Mouse (Mus musculus): ENCODE results near the gene Naa25. TPM values are rescaled to one million over a fixed set of nuclear protein-coding genes. Genes with fewer than 3 reads are reported as not detected.

Naa25 gene
- polyA plus RNA-seq, 1 experiment from 2014 or later = 14.2 TPM

GRCm38 (mm10) chr5:121392667-121393380 is 4.9 kb upstream of the Naa25 start:
- no peak for ATAC-seq
- no peak overlapping the region for H3K9ac ChIP-seq (ENCODE audit: low read depth, low read length)
- H3K4me1 ChIP-seq (replicated peaks; ENCODE audit: control insufficient read depth, insufficient read depth, low read length) = no peaks in the 10 kb centered on the region
- no peaks in the 10 kb centered on the region for H3K36me3 ChIP-seq (ENCODE audit: control insufficient read depth, insufficient read depth)
- 55% methylated on average over 16 of the region's 16 CpGs for WGBS
- TF ChIP-seq CTCF (IDR thresholded peaks at IDR 0.05; ENCODE audit: low read depth) = peak; percentile 78
- no peaks in the 10 kb centered on the region for H3K9me3 ChIP-seq (ENCODE audit: control insufficient read depth)
- H3K27ac ChIP-seq (ENCODE audit: low read depth, low read length) = no peak overlapping the region
- no peak overlapping the region for H3K4me2 ChIP-seq (replicated peaks; ENCODE audit: low read depth)
- H3K27me3 ChIP-seq (replicated peaks; ENCODE audit: control insufficient read depth, insufficient read depth, low read length) = no peaks in the 10 kb centered on the region
- H3K4me3 ChIP-seq (ENCODE audit: low read depth, low read length) = no peak overlapping the region

GRCm38 (mm10) chr5:121393402-121393801 is 4.3 kb upstream of the Naa25 start:
- Histone ChIP-seq H3K27me3 (replicated peaks; ENCODE audit: control insufficient read depth, insufficient read depth, low read length) (no peaks in the 10 kb centered on the region), H3K9me3 (ENCODE audit: control insufficient read depth) (no peaks in the 10 kb centered on the region), H3K36me3 (ENCODE audit: control insufficient read depth, insufficient read depth) (no peaks in the 10 kb centered on the region), H3K4me2 (replicated peaks; ENCODE audit: low read depth) (no peak overlapping the region), H3K9ac (ENCODE audit: low read depth, low read length) (no peak overlapping the region), H3K4me3 (ENCODE audit: low read depth, low read length) (no peak overlapping the region), H3K27ac (ENCODE audit: low read depth, low read length) (no peak overlapping the region), H3K4me1 (replicated peaks; ENCODE audit: control insufficient read depth, insufficient read depth, low read length) (no peaks in the 10 kb centered on the region)
- WGBS = 75% methylated on average over 3 of the region's 3 CpGs
- TF ChIP-seq CTCF (IDR thresholded peaks at IDR 0.05; ENCODE audit: low read depth) = no peak
- no peak for ATAC-seq

DNA sequence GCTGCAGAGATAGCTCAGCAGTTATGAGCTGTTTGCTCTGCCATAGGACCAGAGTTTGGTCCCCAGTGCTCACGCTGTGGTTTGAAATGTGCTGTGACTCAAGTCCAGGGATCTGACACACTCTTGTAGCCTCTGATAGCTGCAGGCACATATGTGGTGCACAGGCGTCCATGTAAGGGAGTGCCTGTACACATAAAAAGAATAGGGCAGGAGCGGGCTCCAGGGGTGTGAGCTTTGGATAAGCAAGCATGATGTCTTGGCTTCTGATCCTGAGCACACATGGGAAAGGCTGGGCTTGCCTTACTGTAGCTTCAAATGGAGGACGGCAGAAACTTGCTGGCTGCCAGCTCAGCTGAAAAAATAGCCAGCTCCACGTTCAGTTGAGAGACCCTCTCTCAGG is 2.1 kb upstream of the Naa25 start:
- no peak for ATAC-seq
- H3K27me3 ChIP-seq (replicated peaks; ENCODE audit: control insufficient read depth, insufficient read depth, low read length) = no peaks in the 10 kb centered on the region
- no peak for TF ChIP-seq CTCF (IDR thresholded peaks at IDR 0.05; ENCODE audit: low read depth)
- H3K9ac ChIP-seq (ENCODE audit: low read depth, low read length) = no peak overlapping the region
- H3K36me3 ChIP-seq (ENCODE audit: control insufficient read depth, insufficient read depth) = no peaks in the 10 kb centered on the region
- no peak overlapping the region for H3K4me3 ChIP-seq (ENCODE audit: low read depth, low read length)
- H3K9me3 ChIP-seq (ENCODE audit: control insufficient read depth) = no peaks in the 10 kb centered on the region
- 78% methylated on average over 5 of the region's 5 CpGs for WGBS
- H3K4me2 ChIP-seq (replicated peaks; ENCODE audit: low read depth) = no peak overlapping the region
- peaks cover 3% of the 10 kb centered on the region; the same call in 1 of the 2 replicates for H3K4me1 ChIP-seq (replicated peaks; ENCODE audit: control insufficient read depth, insufficient read depth, low read length)
- H3K27ac ChIP-seq (ENCODE audit: low read depth, low read length) = no peak overlapping the region

GRCm38 (mm10) chr5:121398146-121398964 is 619 bp downstream of the Naa25 start:
- TF ChIP-seq CTCF (IDR thresholded peaks at IDR 0.05; ENCODE audit: low read depth) = no peak
- H3K9ac ChIP-seq (ENCODE audit: low read depth, low read length) = peak overlapping the region; percentile 81
- H3K9me3 ChIP-seq (ENCODE audit: control insufficient read depth) = no peaks in the 10 kb centered on the region
- peaks cover 3% of the 10 kb centered on the region; the same call in 1 of the 2 replicates for H3K4me1 ChIP-seq (replicated peaks; ENCODE audit: control insufficient read depth, insufficient read depth, low read length)
- WGBS = under 1% methylated on average over 67 of the region's 67 CpGs
- peak overlapping the region; percentile 88 for H3K4me3 ChIP-seq (ENCODE audit: low read depth, low read length)
- peaks cover 6% of the 10 kb centered on the region; the same call in 1 of the 2 replicates for H3K36me3 ChIP-seq (ENCODE audit: control insufficient read depth, insufficient read depth)
- peak overlapping the region; percentile 93 for H3K4me2 ChIP-seq (replicated peaks; ENCODE audit: low read depth)
- peak; percentile 66 for ATAC-seq
- peak overlapping the region; percentile 70 for H3K27ac ChIP-seq (ENCODE audit: low read depth, low read length)
- no peaks in the 10 kb centered on the region for H3K27me3 ChIP-seq (replicated peaks; ENCODE audit: control insufficient read depth, insufficient read depth, low read length)

- Histone ChIP-seq H3K9ac (ENCODE audit: low read depth, low read length) (peak overlapping the region; percentile 81), H3K27ac (ENCODE audit: low read depth, low read length) (peak overlapping the region; percentile 4; the same call in 1 of the 2 replicates), H3K36me3 (ENCODE audit: control insufficient read depth, insufficient read depth) (peaks cover 6% of the 10 kb centered on the region; the same call in 1 of the 2 replicates), H3K4me1 (replicated peaks; ENCODE audit: control insufficient read depth, insufficient read depth, low read length) (peaks cover 3% of the 10 kb centered on the region; the same call in 1 of the 2 replicates), H3K4me2 (replicated peaks; ENCODE audit: low read depth) (peak overlapping the region; percentile 93), H3K4me3 (ENCODE audit: low read depth, low read length) (peak overlapping the region; percentile 88), H3K9me3 (ENCODE audit: control insufficient read depth) (no peaks in the 10 kb centered on the region), H3K27me3 (replicated peaks; ENCODE audit: control insufficient read depth, insufficient read depth, low read length) (no peaks in the 10 kb centered on the region)
- ATAC-seq = no peak
- 39% methylated on average over 9 of the region's 9 CpGs for WGBS
- no peak for TF ChIP-seq CTCF (IDR thresholded peaks at IDR 0.05; ENCODE audit: low read depth)
Measured at GRCm38 (mm10) chr5:121398965-121399462, 1.3 kb downstream of the Naa25 start.

DNA sequence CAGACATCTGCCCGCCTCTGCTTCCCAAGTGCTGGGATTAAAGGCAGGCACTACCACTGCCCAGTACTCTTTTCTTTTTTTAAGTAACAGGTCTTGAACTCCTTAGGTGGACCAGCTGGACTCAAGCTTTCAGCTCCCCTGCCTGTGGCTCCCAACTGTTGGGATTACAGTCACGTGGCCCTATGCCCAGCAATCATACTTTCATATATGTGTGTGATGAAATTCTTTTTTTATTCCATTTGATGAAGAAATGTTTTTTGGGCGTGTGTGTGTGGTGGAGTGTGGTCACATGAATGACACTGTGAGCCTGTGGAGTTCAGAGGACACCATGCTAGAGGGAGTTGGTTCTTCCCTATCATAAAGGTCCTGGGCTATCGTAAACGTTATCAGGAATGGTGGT is 1.8 kb downstream of the Naa25 start:
- Histone ChIP-seq H3K27ac (ENCODE audit: low read depth, low read length) (peak overlapping the region; percentile 4; the same call in 1 of the 2 replicates), H3K4me2 (replicated peaks; ENCODE audit: low read depth) (peak overlapping the region; percentile 93), H3K9ac (ENCODE audit: low read depth, low read length) (0 out of 2 replicates have a peak overlapping the region, but pooled peaks have one; percentile 81), H3K9me3 (ENCODE audit: control insufficient read depth) (no peaks in the 10 kb centered on the region), H3K27me3 (replicated peaks; ENCODE audit: control insufficient read depth, insufficient read depth, low read length) (no peaks in the 10 kb centered on the region), H3K4me1 (replicated peaks; ENCODE audit: control insufficient read depth, insufficient read depth, low read length) (peaks cover 3% of the 10 kb centered on the region; the same call in 1 of the 2 replicates), H3K4me3 (ENCODE audit: low read depth, low read length) (no peak overlapping the region; the same call in 1 of the 2 replicates), H3K36me3 (ENCODE audit: control insufficient read depth, insufficient read depth) (peaks cover 6% of the 10 kb centered on the region; the same call in 1 of the 2 replicates)
- no peak for ATAC-seq
- 38% methylated on average over 5 of the region's 5 CpGs for WGBS
- no peak for TF ChIP-seq CTCF (IDR thresholded peaks at IDR 0.05; ENCODE audit: low read depth)
